Mouse (Mus musculus) CH12.LX (cell line): ENCODE data around the gene Ttll11.

Experiments
- CTCF ChIP-seq, 2 experiments: IDR thresholded peaks in 1 of 2; conservative IDR thresholded peaks in 1 of 2; 2 replicates each; pipeline ENCODE4 v1.5.1; 2011 to 2012; ENCODE audit warnings: low read depth in 2 of 2, low read length in 2 of 2, improper control_type of control experiment in 1 of 2, inconsistent platforms in 1 of 2, mild to moderate bottlenecking in 1 of 2, moderate library complexity in 1 of 2
- EP300 ChIP-seq: IDR thresholded peaks from 2 replicates; pipeline ENCODE4 v1.6.1; 2011; ENCODE audit warnings: low read length, improper control_type of control experiment
- RCOR1 ChIP-seq: conservative IDR thresholded peaks from 2 replicates; pipeline ENCODE4 v1.6.1; 2012; ENCODE audit warnings: low read depth, mild to moderate bottlenecking, inconsistent platforms, low read length, improper control_type of control experiment
- UBTF ChIP-seq: IDR thresholded peaks from 2 replicates; pipeline ENCODE4 v1.6.1; 2012; ENCODE audit warnings: low read depth, mild to moderate bottlenecking, inconsistent platforms, low read length, improper control_type of control experiment, moderate library complexity
- ZMIZ1 ChIP-seq: IDR thresholded peaks from 2 replicates; pipeline ENCODE4 v1.6.1; 2012; ENCODE audit warnings: low read depth, mild to moderate bottlenecking, inconsistent platforms, low read length, improper control_type of control experiment
- ZNF384 ChIP-seq: IDR thresholded peaks from 2 replicates; pipeline ENCODE4 v1.6.1; 2012; ENCODE audit warnings: low read depth, low read length, improper control_type of control experiment, inconsistent platforms

- no peak for TF ChIP-seq CTCF (conservative IDR thresholded peaks at IDR 0.05 in 1 of 2, IDR thresholded peaks at IDR 0.05 in 1 of 2; ENCODE audit: low read depth in 2 of 2, low read length in 2 of 2)
- TF ChIP-seq ZMIZ1, result no peak
- no peak for TF ChIP-seq UBTF
- TF ChIP-seq ZNF384, result no peak
- TF ChIP-seq EP300, result no peak
- TF ChIP-seq RCOR1, result no peak
These were observed 127.6 kb downstream of the Ttll11 start for GRCm38 (mm10) chr2:35852164-35852509.
